Mouse (Mus musculus): ENCODE measurements at regions not wholly inside any gene's neighbourhood (a gene's known extent, or its start where the extent isn't known, plus 50 kb on each side); places are given as distances from the start of the nearest gene placed in this dataset.
"Not testable (repeated sequence)": the region's sequence is repeated elsewhere in the genome, so short reads cannot be mapped to it uniquely, and the experiment has no call there.

DNA sequence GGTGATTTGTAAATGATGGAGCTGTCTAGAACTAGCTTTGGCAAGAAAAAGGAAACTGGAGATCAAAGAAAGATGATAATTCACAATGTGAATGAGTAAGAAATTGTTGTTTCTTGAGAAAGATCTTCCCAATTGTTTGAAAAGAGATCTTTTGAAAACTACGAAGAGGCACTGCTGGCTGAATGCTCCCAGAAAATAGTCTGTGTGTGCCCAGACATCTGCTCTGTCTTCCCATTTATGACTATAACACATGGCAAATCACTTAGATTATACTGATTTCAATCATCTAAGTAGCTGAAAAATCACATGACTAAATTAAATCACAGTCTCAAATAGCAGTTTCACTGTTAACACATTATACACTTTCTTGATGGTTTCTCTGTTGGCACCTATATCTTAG lies 434.2 kb upstream of the Sema6d start:
- H3K9ac ChIP-seq = no peak overlapping the region
- no peaks in the 10 kb centered on the region for H3K9me3 ChIP-seq (replicated peaks)
- no peak overlapping the region for H3K4me3 ChIP-seq
- no peak for ATAC-seq (ENCODE audit: insufficient number of reproducible peaks, low FRiP score)
- H3K36me3 ChIP-seq = no peaks in the 10 kb centered on the region
- H3K27me3 ChIP-seq (replicated peaks) = no peaks in the 10 kb centered on the region
- WGBS = 71% methylated on average over 1 of the region's 1 CpGs
- H3K4me2 ChIP-seq = no peak overlapping the region
- no peaks in the 10 kb centered on the region for H3K4me1 ChIP-seq (replicated peaks)
- no peak overlapping the region for H3K27ac ChIP-seq (ENCODE audit: poor library complexity, severe bottlenecking)

DNA sequence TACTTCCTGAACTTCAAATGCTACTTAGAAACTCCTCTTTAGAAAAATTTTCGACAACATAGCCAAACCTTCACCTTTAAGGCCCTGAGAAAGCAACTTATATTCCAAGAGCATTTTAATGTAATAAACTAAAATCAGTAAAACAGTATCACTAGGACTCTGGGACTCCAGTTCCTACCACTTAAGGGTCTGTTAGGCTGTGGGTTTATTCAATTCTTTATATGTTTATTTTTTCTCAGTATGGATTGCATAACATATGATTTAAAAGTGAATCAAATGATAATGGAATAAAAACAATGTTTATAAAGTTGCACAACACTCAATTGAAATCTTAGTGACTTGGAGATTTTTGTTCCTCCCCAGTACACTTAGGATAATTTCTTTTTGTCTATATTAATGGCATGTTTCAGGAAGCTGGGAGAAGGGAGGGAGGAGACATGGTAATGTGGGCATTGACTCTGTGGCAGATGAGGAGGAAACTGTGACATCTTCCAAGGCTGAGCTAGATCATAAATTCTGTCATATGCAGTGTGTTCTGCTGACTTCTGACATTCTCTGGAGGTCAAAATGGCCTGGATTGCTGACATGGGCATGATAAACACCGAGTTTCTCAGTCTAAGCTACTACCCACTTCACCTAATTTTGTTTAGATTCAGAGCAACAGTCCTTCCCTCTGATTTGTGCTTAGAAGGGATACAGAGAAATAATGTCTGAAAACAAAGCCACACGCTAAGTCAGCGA lies 401.3 kb upstream of the Sema6d start:
- Histone ChIP-seq H3K4me2 (no peak overlapping the region), H3K27me3 (replicated peaks) (no peaks in the 10 kb centered on the region), H3K27ac (ENCODE audit: poor library complexity, severe bottlenecking) (no peak overlapping the region), H3K4me3 (no peak overlapping the region), H3K36me3 (no peaks in the 10 kb centered on the region), H3K9ac (no peak overlapping the region), H3K4me1 (replicated peaks) (no peaks in the 10 kb centered on the region), H3K9me3 (replicated peaks) (no peaks in the 10 kb centered on the region)
- ATAC-seq (ENCODE audit: insufficient number of reproducible peaks, low FRiP score) = no peak
- 69% methylated on average over 4 of the region's 4 CpGs for WGBS

DNA sequence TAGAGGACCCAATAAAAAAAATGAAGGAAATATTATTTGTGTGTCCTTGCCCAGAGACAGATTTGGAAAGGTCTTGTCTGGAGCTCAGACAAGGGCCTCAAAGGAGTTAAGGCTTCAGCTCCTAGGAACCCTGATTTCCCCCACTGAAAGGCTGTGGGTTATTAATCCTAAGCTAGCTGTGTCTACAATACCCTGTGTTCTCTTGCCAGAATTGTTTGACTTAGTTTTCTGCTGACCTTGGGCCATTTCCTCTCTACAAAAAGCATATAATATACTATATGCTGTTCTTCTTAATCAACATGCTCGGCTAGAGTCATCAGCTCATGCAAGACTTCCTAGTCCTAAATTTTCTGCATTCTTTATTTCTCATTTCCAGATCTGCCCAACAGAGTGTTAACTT lies 400.0 kb upstream of the Sema6d start:
- no peak overlapping the region for H3K9ac ChIP-seq
- no peak for ATAC-seq (ENCODE audit: insufficient number of reproducible peaks, low FRiP score)
- 78% methylated on average over 1 of the region's 1 CpGs for WGBS

DNA sequence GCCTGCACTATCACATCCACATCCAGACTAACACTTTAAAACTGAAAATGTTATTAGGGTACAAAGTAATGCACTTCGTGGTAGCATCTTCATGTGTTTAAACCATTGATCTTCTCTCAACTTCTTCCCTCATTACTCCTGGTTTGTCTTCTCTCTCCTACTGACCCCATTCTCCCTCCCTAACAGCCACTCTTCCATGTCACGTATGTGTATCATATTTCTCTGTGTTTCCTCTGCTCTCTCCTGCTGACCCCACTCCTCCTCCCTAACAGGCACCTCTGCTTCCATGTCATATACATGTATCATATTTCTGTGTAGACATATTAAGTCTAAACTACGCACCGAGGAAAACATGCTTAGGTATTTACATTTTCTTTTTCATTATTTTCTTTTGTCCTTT lies 350.1 kb upstream of the Sema6d start:
- Histone ChIP-seq H3K36me3 (no peaks in the 10 kb centered on the region), H3K4me3 (no peak overlapping the region), H3K27me3 (replicated peaks) (no peaks in the 10 kb centered on the region), H3K4me1 (replicated peaks) (no peaks in the 10 kb centered on the region), H3K9ac (no peak overlapping the region), H3K4me2 (no peak overlapping the region), H3K9me3 (replicated peaks) (no peaks in the 10 kb centered on the region), H3K27ac (ENCODE audit: poor library complexity, severe bottlenecking) (no peak overlapping the region)
- no peak for ATAC-seq (ENCODE audit: insufficient number of reproducible peaks, low FRiP score)
- 83% methylated on average over 4 of the region's 4 CpGs for WGBS

More for the DNA sequence above, 400.0 kb upstream of the Sema6d start:
- Histone ChIP-seq H3K27ac (ENCODE audit: poor library complexity, severe bottlenecking) (no peak overlapping the region), H3K27me3 (replicated peaks) (no peaks in the 10 kb centered on the region), H3K4me2 (no peak overlapping the region), H3K9me3 (replicated peaks) (no peaks in the 10 kb centered on the region), H3K4me1 (replicated peaks) (no peaks in the 10 kb centered on the region), H3K36me3 (no peaks in the 10 kb centered on the region), H3K4me3 (no peak overlapping the region)

DNA sequence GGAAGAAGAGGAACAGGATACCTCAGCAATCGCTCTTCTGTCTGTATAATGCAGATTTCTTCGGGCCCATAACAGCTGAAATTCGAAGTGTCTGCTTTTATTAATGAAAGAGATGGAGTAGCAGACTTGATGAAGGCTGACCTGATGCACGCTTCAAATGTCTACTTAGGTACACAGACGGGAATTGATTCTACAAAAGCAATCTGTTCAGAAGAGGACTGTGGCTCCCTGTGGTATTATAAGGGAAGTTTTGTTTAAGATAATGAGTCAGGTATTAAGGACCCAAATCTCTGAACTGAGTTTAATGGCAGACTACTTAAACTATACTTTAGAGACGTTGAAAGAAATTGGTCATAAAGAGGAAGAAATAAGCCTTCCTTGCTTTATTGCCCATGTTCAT lies 349.2 kb upstream of the Sema6d start:
- WGBS = 78% methylated on average over 6 of the region's 6 CpGs

DNA sequence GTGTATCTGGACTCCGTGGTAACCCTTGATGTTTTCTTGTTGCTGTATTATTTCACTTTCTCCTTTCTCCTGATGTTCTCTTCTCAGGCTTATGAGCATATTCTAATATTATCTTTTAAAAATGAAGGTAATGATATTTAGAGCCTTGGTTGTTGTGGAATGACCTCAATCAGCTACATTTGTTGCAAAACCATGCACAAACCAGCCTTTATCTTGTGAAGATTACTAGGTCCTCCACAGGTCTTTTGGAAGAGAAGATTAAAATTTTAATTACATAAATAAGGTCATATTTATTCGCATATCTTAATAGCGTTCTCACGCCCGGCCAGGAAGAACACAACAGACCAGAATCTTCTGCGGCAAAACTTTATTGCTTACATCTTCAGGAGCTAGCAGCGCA lies 335.5 kb upstream of the Sema6d start:
- WGBS = 82% methylated on average over 7 of the region's 7 CpGs
- H3K4me1 ChIP-seq (replicated peaks) = no peaks in the 10 kb centered on the region
- H3K9me3 ChIP-seq (replicated peaks) = no peaks in the 10 kb centered on the region
- peak overlapping the region; percentile 33; the same call in 1 of the 2 replicates for H3K4me3 ChIP-seq
- no peak for ATAC-seq (ENCODE audit: insufficient number of reproducible peaks, low FRiP score)
- peak overlapping the region; percentile 33; the same call in 1 of the 2 replicates for H3K4me2 ChIP-seq
- no peak overlapping the region for H3K9ac ChIP-seq
- no peaks in the 10 kb centered on the region for H3K36me3 ChIP-seq
- H3K27me3 ChIP-seq (replicated peaks) = no peaks in the 10 kb centered on the region
- H3K27ac ChIP-seq (ENCODE audit: poor library complexity, severe bottlenecking) = no peak overlapping the region

More for the DNA sequence above, 349.2 kb upstream of the Sema6d start:
- no peak overlapping the region for H3K27ac ChIP-seq (ENCODE audit: poor library complexity, severe bottlenecking)
- H3K9ac ChIP-seq = no peak overlapping the region
- no peaks in the 10 kb centered on the region for H3K9me3 ChIP-seq (replicated peaks)
- no peak for ATAC-seq (ENCODE audit: insufficient number of reproducible peaks, low FRiP score)
- H3K27me3 ChIP-seq (replicated peaks) = no peaks in the 10 kb centered on the region
- no peaks in the 10 kb centered on the region for H3K4me1 ChIP-seq (replicated peaks)
- H3K4me3 ChIP-seq = no peak overlapping the region
- no peaks in the 10 kb centered on the region for H3K36me3 ChIP-seq
- no peak overlapping the region for H3K4me2 ChIP-seq

DNA sequence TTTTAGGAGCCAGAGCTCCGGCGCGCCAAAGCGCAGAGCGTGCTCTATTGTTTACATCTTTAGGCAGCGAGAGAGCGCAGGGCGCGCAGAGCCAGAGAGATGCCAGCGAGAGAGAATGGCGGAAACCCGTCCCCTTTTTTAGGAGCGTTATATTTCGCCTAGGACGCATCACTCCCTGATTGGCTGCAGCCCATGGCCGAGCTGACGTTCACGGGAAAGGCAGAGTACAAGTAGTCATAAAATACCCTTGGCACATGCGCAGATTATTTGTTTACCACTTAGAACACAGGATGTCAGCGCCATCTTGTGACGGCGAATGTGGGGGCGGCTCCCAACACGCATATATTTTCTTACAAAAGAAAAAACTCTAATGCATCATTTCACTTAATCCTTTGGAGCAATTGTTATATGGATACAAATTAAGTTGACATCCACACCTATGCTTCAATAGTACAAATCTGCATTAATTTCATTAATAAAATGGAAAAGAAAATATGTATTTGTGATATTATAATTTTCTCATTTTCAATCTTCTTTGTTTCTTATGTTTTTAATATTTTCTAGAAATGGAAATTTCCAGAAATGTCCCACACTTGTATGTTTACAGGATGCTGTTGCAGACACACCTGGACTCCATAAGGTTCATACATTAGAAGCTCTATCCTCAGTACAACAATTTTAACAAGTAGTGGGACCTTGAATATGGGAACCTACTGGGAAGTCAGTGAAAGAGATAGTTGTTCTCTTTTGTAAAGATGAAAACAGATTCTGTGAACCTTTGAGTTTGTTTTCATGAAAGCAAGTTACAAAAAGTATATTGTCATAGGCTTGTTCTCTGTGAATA lies 334.9 kb upstream of the Sema6d start:
- WGBS = 48% methylated on average over 19 of the region's 24 CpGs
- H3K4me1 ChIP-seq (replicated peaks); H3K36me3 ChIP-seq; H3K27me3 ChIP-seq (replicated peaks); ATAC-seq (ENCODE audit: insufficient number of reproducible peaks, low FRiP score); H3K9me3 ChIP-seq (replicated peaks); H3K27ac ChIP-seq (ENCODE audit: poor library complexity, severe bottlenecking); H3K9ac ChIP-seq: not testable (repeated sequence)
- peak overlapping the region; percentile 33; the same call in 1 of the 2 replicates for H3K4me3 ChIP-seq
- peak overlapping the region; percentile 33; the same call in 1 of the 2 replicates for H3K4me2 ChIP-seq

DNA sequence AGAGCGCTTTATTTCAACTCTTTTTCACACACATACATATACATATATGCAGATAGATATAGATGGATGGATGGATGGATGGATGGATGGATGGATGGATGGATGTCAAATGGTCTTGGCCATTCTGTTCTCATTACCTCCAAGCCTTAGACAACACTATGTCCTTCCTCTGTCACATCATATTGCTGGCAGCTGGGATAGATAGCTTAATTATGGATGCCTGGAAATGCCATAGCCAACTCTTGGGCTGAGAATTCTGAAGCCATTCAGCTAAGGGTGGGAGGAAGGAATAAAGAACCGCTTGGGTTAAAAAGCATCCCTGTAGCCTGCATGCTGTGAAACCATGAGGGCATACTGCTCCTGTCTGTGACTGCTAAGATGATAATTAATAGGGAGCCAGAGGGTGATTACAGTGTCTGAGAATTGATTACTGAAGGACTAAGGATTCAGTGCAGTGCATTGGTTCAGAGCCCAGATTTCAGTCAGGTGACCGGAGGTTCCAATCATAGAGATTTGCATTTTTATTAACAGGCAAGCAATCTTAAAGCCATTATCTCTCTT lies 290.5 kb upstream of the Sema6d start:
- 83% methylated on average over 3 of the region's 3 CpGs for WGBS

DNA sequence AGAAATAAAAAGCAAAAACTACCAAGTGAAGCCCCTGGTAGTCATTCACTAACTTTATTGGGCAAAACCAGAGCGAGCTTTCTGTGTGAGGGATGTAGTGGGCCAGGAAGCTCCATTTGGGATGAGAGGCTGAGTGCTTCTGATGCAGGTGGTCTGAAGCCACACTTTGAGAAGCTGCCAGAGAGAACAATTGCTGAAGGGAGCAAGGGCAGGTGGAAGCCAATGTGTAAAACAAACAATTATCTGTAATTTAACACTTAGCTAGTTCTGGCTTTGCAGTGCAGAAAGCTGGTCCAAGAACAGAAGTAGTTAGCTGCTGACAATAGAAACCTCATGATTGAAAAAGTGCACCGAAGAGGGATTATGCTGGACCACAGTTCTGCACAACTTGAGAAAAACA lies 284.1 kb upstream of the Sema6d start:
- ATAC-seq (ENCODE audit: insufficient number of reproducible peaks, low FRiP score) = no peak
- no peaks in the 10 kb centered on the region for H3K9me3 ChIP-seq (replicated peaks)
- H3K27me3 ChIP-seq (replicated peaks) = no peaks in the 10 kb centered on the region
- no peak overlapping the region for H3K9ac ChIP-seq
- no peaks in the 10 kb centered on the region for H3K4me1 ChIP-seq (replicated peaks)
- no peak overlapping the region for H3K4me2 ChIP-seq
- WGBS = 72% methylated on average over 2 of the region's 2 CpGs
- no peak overlapping the region for H3K4me3 ChIP-seq
- H3K36me3 ChIP-seq = no peaks in the 10 kb centered on the region
- H3K27ac ChIP-seq (ENCODE audit: poor library complexity, severe bottlenecking) = no peak overlapping the region

More for the DNA sequence above, 290.5 kb upstream of the Sema6d start:
- no peak overlapping the region for H3K4me2 ChIP-seq
- no peaks in the 10 kb centered on the region for H3K36me3 ChIP-seq
- no peaks in the 10 kb centered on the region for H3K27me3 ChIP-seq (replicated peaks)
- H3K9me3 ChIP-seq (replicated peaks) = no peaks in the 10 kb centered on the region
- no peak overlapping the region for H3K4me3 ChIP-seq
- H3K27ac ChIP-seq (ENCODE audit: poor library complexity, severe bottlenecking) = no peak overlapping the region
- no peak for ATAC-seq (ENCODE audit: insufficient number of reproducible peaks, low FRiP score)
- no peaks in the 10 kb centered on the region for H3K4me1 ChIP-seq (replicated peaks)
- H3K9ac ChIP-seq = no peak overlapping the region

DNA sequence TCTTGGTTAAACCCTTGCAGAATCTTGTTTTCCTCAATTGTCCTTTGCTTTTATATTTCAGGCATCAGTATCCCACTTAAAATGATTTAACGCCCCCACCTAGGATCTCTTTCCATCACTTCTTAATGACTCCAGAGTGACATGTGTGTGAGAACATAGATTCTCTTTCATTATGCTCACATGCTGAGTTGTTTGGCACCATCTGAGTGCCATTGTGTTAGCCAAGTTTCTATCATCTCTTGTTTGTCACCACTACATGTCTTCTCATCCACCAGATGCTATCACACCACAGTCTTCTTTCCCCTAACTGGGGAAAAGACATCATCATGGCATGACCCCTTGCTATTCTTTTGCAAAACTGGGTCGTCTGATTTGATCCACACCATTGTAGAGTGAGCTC lies 283.4 kb upstream of the Sema6d start:
- H3K36me3 ChIP-seq = no peaks in the 10 kb centered on the region
- 71% methylated on average over 2 of the region's 2 CpGs for WGBS
- H3K27ac ChIP-seq (ENCODE audit: poor library complexity, severe bottlenecking) = no peak overlapping the region

DNA sequence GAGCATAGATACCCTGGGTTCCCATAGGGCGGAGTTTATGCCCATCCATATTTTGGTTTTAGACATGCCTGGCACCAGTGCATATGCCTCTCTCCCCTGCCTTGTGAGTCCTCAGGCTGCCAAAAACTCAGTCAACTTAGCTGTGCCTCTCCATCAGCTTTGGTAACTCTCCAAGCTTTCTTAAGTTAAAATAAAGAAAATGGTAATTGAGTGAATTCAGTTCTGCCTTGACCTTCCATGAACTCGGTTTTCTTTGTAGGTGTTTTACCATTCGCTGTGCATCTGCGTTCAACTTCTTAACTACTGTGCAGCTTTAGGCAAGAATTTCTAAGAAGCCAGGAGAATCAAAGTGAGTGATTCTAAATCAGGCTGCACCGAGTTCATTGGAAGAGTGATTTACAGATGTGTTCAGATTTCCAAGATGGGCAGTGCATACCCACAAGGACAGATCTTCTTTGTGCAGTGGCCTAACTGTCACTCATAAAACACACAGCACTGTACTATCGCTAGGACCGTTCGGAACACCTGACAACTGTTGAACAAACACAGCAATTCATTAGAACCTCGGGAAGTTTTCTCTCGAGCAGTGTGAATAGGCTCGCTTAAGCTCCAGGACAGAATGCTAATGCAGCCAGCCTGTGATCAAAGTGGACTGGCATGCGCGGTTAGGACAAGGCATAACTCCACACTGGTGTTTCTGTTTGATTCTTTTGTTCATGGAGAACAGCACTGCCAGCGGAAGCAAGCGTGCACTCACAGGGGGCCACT lies 276.4 kb upstream of the Sema6d start:
- H3K36me3 ChIP-seq = no peaks in the 10 kb centered on the region
- H3K9me3 ChIP-seq (replicated peaks) = no peaks in the 10 kb centered on the region
- H3K4me3 ChIP-seq = no peak overlapping the region
- H3K27me3 ChIP-seq (replicated peaks) = no peaks in the 10 kb centered on the region
- no peak for ATAC-seq (ENCODE audit: insufficient number of reproducible peaks, low FRiP score)
- H3K9ac ChIP-seq = no peak overlapping the region
- H3K27ac ChIP-seq (ENCODE audit: poor library complexity, severe bottlenecking) = no peak overlapping the region
- 74% methylated on average over 15 of the region's 15 CpGs for WGBS
- H3K4me1 ChIP-seq (replicated peaks) = no peaks in the 10 kb centered on the region
- no peak overlapping the region for H3K4me2 ChIP-seq

More for the DNA sequence above, 283.4 kb upstream of the Sema6d start:
- H3K4me1 ChIP-seq (replicated peaks) = no peaks in the 10 kb centered on the region
- no peaks in the 10 kb centered on the region for H3K27me3 ChIP-seq (replicated peaks)
- no peak for ATAC-seq (ENCODE audit: insufficient number of reproducible peaks, low FRiP score)
- no peak overlapping the region for H3K4me3 ChIP-seq
- H3K9me3 ChIP-seq (replicated peaks) = no peaks in the 10 kb centered on the region
- H3K4me2 ChIP-seq = no peak overlapping the region
- no peak overlapping the region for H3K9ac ChIP-seq
